Mouse (Mus musculus) kidney, postnatal 36 days (tissue): Measurements from ENCODE around the gene Olfr920.

Experiments
- DNase-seq, 2 experiments: peaks; one replicate each; pipeline ENCODE4 v3.0.0; 2021 to 2022; ENCODE audit warnings: mixed read lengths in 2 of 2

The Olfr920 gene

GRCm38 (mm10) chr9:38751999-38752398 lies at the start of gene Olfr920:
TSS of gene Olfr920 (plus strand) at chr9:38752299.
- no peak for DNase-seq

- DNase-seq: peak; percentile 47 to 68
Observed at GRCm38 (mm10) chr9:38718102-38718501, 34.0 kb upstream of the Olfr920 start, which contains the start of gene Vwa5a. TSS of gene Vwa5a (plus strand) at chr9:38718268.

GRCm38 (mm10) chr9:38718927-38719441 lies 33.1 kb upstream of the Olfr920 start:
- DNase-seq: peak; percentile 16 to 23

- no peak for DNase-seq
Observed at GRCm38 (mm10) chr9:38724044-38724443, 28.1 kb upstream of the Olfr920 start.

GRCm38 (mm10) chr9:38728218-38728617 lies 23.9 kb upstream of the Olfr920 start:
- DNase-seq: no peak

- no peak for DNase-seq
Observed at GRCm38 (mm10) chr9:38741408-38741807, 10.7 kb upstream of the Olfr920 start.

GRCm38 (mm10) chr9:38744619-38745315 lies 7.3 kb upstream of the Olfr920 start:
- no peak for DNase-seq

GRCm38 (mm10) chr9:38772768-38773167 lies 20.7 kb downstream of the Olfr920 start, which contains the start of gene Olfr921:
TSS of gene Olfr921 (plus strand) at chr9:38773068.
- DNase-seq: no peak

GRCm38 (mm10) chr9:38792689-38793088 lies 40.6 kb downstream of the Olfr920 start:
- no peak for DNase-seq

- DNase-seq: no peak
Observed at GRCm38 (mm10) chr9:38805696-38806095, 53.6 kb downstream of the Olfr920 start.
